Mouse (Mus musculus) CH12.LX (cell line): ENCODE data around the gene 4930469K13Rik. TPM values are rescaled to one million over a fixed set of nuclear protein-coding genes. Genes with fewer than 3 reads are reported as not detected.

Experiments used
- DNase-seq: peaks from one replicate; pipeline ENCODE4 v3.0.0-alpha.2; 2013; ENCODE audit errors: extremely low read depth
- H3K27ac ChIP-seq: 2 replicates; pipeline ENCODE4 v1.5.1; 2012; ENCODE audit warnings: low read depth, mild to moderate bottlenecking, control low read depth, moderate library complexity; ENCODE audit not compliant: insufficient read depth
- H3K27me3 ChIP-seq: replicated peaks from 2 replicates; pipeline ENCODE3; 2012; ENCODE audit warnings: inconsistent platforms
- H3K36me3 ChIP-seq, 2 experiments: replicated peaks in 1 of 2; 2 replicates each; pipeline versions ENCODE3 to v1.6.1; 2012; ENCODE audit warnings: inconsistent platforms in 1 of 2, low read length in 1 of 2, mild to moderate bottlenecking in 1 of 2, mixed read lengths in 1 of 2, moderate library complexity in 1 of 2; ENCODE audit not compliant: control insufficient read depth in 1 of 2, insufficient read depth in 1 of 2
- H3K4me1 ChIP-seq, 2 experiments: 2 replicates each; pipeline ENCODE4 v1.6.1; 2012; ENCODE audit warnings: inconsistent platforms in 1 of 2, moderate library complexity in 1 of 2; ENCODE audit not compliant: insufficient read depth in 2 of 2, control insufficient read depth in 1 of 2
- H3K4me2 ChIP-seq: 2 replicates; pipeline ENCODE4 v1.6.1; 2012; ENCODE audit warnings: low read depth, mild to moderate bottlenecking, control low read depth; ENCODE audit not compliant: poor library complexity, insufficient read depth, severe bottlenecking
- H3K4me3 ChIP-seq, 3 experiments: fragments of 150-350 bp in 1 of 3; sonication (generic) in 1 of 3; replicated peaks in 1 of 3; 2 replicates each; pipeline versions ENCODE3 to v1.5.1; 2011 to 2012; ENCODE audit warnings: low read depth in 2 of 3, low read length in 2 of 3, mild to moderate bottlenecking in 2 of 3, moderate library complexity in 2 of 3, control low read depth in 1 of 3, improper control_type of control experiment in 1 of 3, inconsistent platforms in 1 of 3, mixed read lengths in 1 of 3; ENCODE audit not compliant: poor library complexity in 1 of 3
- H3K79me2 ChIP-seq: replicated peaks from 2 replicates; pipeline ENCODE4 v1.6.1; 2012; ENCODE audit warnings: mild to moderate bottlenecking, moderate library complexity; ENCODE audit not compliant: control insufficient read depth, poor library complexity, insufficient read depth, severe bottlenecking; ENCODE audit errors: extremely low read depth
- H3K9ac ChIP-seq: 2 replicates; pipeline ENCODE4 v1.6.1; 2012; ENCODE audit warnings: low read depth, mild to moderate bottlenecking, control low read depth, moderate library complexity; ENCODE audit not compliant: insufficient read depth
- H3K9me3 ChIP-seq: replicated peaks from 2 replicates; pipeline ENCODE3; 2012; ENCODE audit warnings: low read length, inconsistent platforms, mixed read lengths
- EP300 ChIP-seq: IDR thresholded peaks from 2 replicates; pipeline ENCODE4 v1.6.1; 2011; ENCODE audit warnings: low read length, improper control_type of control experiment
- ETS1 ChIP-seq: conservative IDR thresholded peaks from 2 replicates; pipeline ENCODE4 v1.6.1; 2012; ENCODE audit warnings: low read depth, mild to moderate bottlenecking, inconsistent platforms, low read length, improper control_type of control experiment, moderate library complexity
- GABPA ChIP-seq: IDR thresholded peaks from 2 replicates; pipeline ENCODE4 v1.6.1; 2012; ENCODE audit warnings: low read depth, low read length, improper control_type of control experiment, inconsistent platforms; ENCODE audit not compliant: insufficient replicate concordance
- HCFC1 ChIP-seq: IDR thresholded peaks from 2 replicates; pipeline ENCODE4 v1.6.1; 2012; ENCODE audit warnings: low read depth, mild to moderate bottlenecking, inconsistent platforms, low read length, improper control_type of control experiment
- JUND ChIP-seq: conservative IDR thresholded peaks from 2 replicates; pipeline ENCODE4 v1.6.1; 2011; ENCODE audit warnings: low read depth, low read length, improper control_type of control experiment
- KAT2A ChIP-seq: IDR thresholded peaks from 2 replicates; pipeline ENCODE4 v1.6.1; 2012; ENCODE audit warnings: low read length, improper control_type of control experiment, inconsistent platforms; ENCODE audit not compliant: insufficient replicate concordance
- MAFK ChIP-seq: IDR thresholded peaks from 2 replicates; pipeline ENCODE4 v1.6.1; 2011; ENCODE audit warnings: low read length, improper control_type of control experiment; ENCODE audit not compliant: insufficient replicate concordance
- MAX ChIP-seq: IDR thresholded peaks from 2 replicates; pipeline ENCODE4 v1.6.1; 2011; ENCODE audit warnings: low read length, improper control_type of control experiment
- MAZ ChIP-seq: IDR thresholded peaks from 2 replicates; pipeline ENCODE4 v1.6.1; 2012; ENCODE audit warnings: low read depth, mild to moderate bottlenecking, inconsistent platforms, low read length, improper control_type of control experiment, moderate library complexity
- MEF2A ChIP-seq: IDR thresholded peaks from 2 replicates; pipeline ENCODE4 v1.6.1; 2014; ENCODE audit warnings: low read depth, mild to moderate bottlenecking, inconsistent platforms, low read length, improper control_type of control experiment, borderline replicate concordance
- MYC ChIP-seq: IDR thresholded peaks from 2 replicates; pipeline ENCODE4 v1.6.1; 2011; ENCODE audit warnings: low read depth, mild to moderate bottlenecking, improper control_type of control experiment, low read length
- POLR2AphosphoS2 ChIP-seq: IDR thresholded peaks from 2 replicates; pipeline ENCODE4 v1.6.1; 2011; ENCODE audit warnings: low read depth, low read length, improper control_type of control experiment
- RCOR1 ChIP-seq: conservative IDR thresholded peaks from 2 replicates; pipeline ENCODE4 v1.6.1; 2012; ENCODE audit warnings: low read depth, mild to moderate bottlenecking, inconsistent platforms, low read length, improper control_type of control experiment
- SIN3A ChIP-seq: IDR thresholded peaks from 2 replicates; pipeline ENCODE4 v1.6.1; 2012; ENCODE audit warnings: low read length, improper control_type of control experiment, inconsistent platforms
- SMC3 ChIP-seq: IDR thresholded peaks from 2 replicates; pipeline ENCODE4 v1.6.1; 2011; ENCODE audit warnings: low read depth, low read length, improper control_type of control experiment
- TBP ChIP-seq: conservative IDR thresholded peaks from 2 replicates; pipeline ENCODE4 v1.6.1; 2011; ENCODE audit warnings: low read depth, low read length, improper control_type of control experiment
- UBTF ChIP-seq: IDR thresholded peaks from 2 replicates; pipeline ENCODE4 v1.6.1; 2012; ENCODE audit warnings: low read depth, mild to moderate bottlenecking, inconsistent platforms, low read length, improper control_type of control experiment, moderate library complexity
- USF1 ChIP-seq: IDR thresholded peaks from 2 replicates; pipeline ENCODE4 v1.6.1; 2014; ENCODE audit warnings: low read depth, mild to moderate bottlenecking, inconsistent platforms, low read length, improper control_type of control experiment
- USF2 ChIP-seq: conservative IDR thresholded peaks from 2 replicates; pipeline ENCODE4 v1.6.1; 2011; ENCODE audit warnings: low read depth, low read length, improper control_type of control experiment
- ZC3H11A ChIP-seq: IDR thresholded peaks from 2 replicates; pipeline ENCODE4 v1.6.1; 2012; ENCODE audit warnings: low read depth, mild to moderate bottlenecking, inconsistent platforms, low read length, improper control_type of control experiment
- ZKSCAN1 ChIP-seq: IDR thresholded peaks from 2 replicates; pipeline ENCODE4 v1.6.1; 2012; ENCODE audit warnings: low read depth, inconsistent platforms, low read length, improper control_type of control experiment, borderline replicate concordance
- ZMIZ1 ChIP-seq: IDR thresholded peaks from 2 replicates; pipeline ENCODE4 v1.6.1; 2012; ENCODE audit warnings: low read depth, mild to moderate bottlenecking, inconsistent platforms, low read length, improper control_type of control experiment
- dilution Hi-C: fragments of 300-500 bp; cut with MboI; formaldehyde crosslinking; loops from 2 replicates; pipeline ENCODE4 v1.14.3; 2020; ENCODE audit warnings: low sequenced_read_pairs; ENCODE audit not compliant: extremely low pct_unique_long_range_greater_than_20kb, extremely low pct_ligation_motif_present
- in situ Hi-C: fragments of 300-500 bp; cut with MboI; formaldehyde crosslinking; loops from 3 replicates; pipeline ENCODE4 v1.14.3; 2019; ENCODE audit warnings: low sequenced_read_pairs, low pct_ligation_motif_present, low pct_unique_long_range_greater_than_20kb, mixed read lengths
- polyA plus RNA-seq: library from polyadenylated mRNA; unstranded; fragments of >175 nt; gene quantifications from 2 replicates; pipeline ENCODE4 v1.2.1, GENCODE M21; 2012; ENCODE audit warnings: low read depth; ENCODE audit not compliant: insufficient read length
- total RNA-seq, 2 experiments: library from RNA; depleted of rRNA; stranded (reverse); fragments of 300-350 nt in 1 of 2; fragments of >200 nt in 1 of 2; gene quantifications; 2 replicates each; pipeline ENCODE4 v1.2.3; 2012 to 2014

Gene 4930469K13Rik
- total and polyA plus RNA-seq, 3 experiments = not detected

- no peak for TF ChIP-seq RCOR1
- no peak for TF ChIP-seq EP300
- no peak for TF ChIP-seq MAFK
- no peak for TF ChIP-seq ETS1
- TF ChIP-seq USF1 = no peak
- no peak for TF ChIP-seq GABPA
- TF ChIP-seq KAT2A = no peak
- no peak for TF ChIP-seq UBTF
- TF ChIP-seq MAZ = no peak
- no peak for TF ChIP-seq POLR2AphosphoS2
- no peak for TF ChIP-seq USF2
- no peak for TF ChIP-seq MYC
- TF ChIP-seq SMC3 = no peak
- TF ChIP-seq ZMIZ1 = no peak
- TF ChIP-seq, all 38 proteins: peak for 0
- no peak for DNase-seq
- H3K9ac ChIP-seq = no peak within 1 kb of the TSS
- in situ Hi-C loops = loop anchor here (25.0 kb wide), 1 partner anchor 249 kb away; the partner anchor contains the start of gene Foxi1
- dilution Hi-C loops = no loop called here
- peaks cover 10 to 45% of the 10 kb centered on the region in 2 experiments for H3K4me1 ChIP-seq
- no peak within 1 kb of the TSS for H3K4me3 ChIP-seq
- no peaks in the 10 kb centered on the region for H3K9me3 ChIP-seq
- no peaks in the 10 kb centered on the region for H3K79me2 ChIP-seq
- no peak within 1 kb of the TSS for H3K4me2 ChIP-seq
- H3K27me3 ChIP-seq = no peaks in the 10 kb centered on the region
- H3K36me3 ChIP-seq = no peaks in the 10 kb centered on the region
- H3K27ac ChIP-seq = no peak within 1 kb of the TSS
These were observed 135.5 kb downstream of the 4930469K13Rik start, which contains the start of gene Kcnmb1 for GRCm38 (mm10) chr11:33962688-33963407. Kcnmb1 (plus strand) TSS chr11:33963013.

GRCm38 (mm10) chr11:33962178-33962577, 136.2 kb downstream of the 4930469K13Rik start:
- DNase-seq = no peak
- Histone ChIP-seq H3K36me3 (no peaks in the 10 kb centered on the region), H3K9me3 (no peaks in the 10 kb centered on the region), H3K27me3 (peaks cover 2% of the 10 kb centered on the region), H3K4me3 (no peak overlapping the region), H3K4me1 (peaks cover 5 to 38% of the 10 kb centered on the region in 2 experiments; a peak in 3 of 4 replicates), H3K79me2 (no peaks in the 10 kb centered on the region), H3K9ac (no peak overlapping the region), H3K27ac (no peak overlapping the region), H3K4me2 (no peak overlapping the region)
- dilution Hi-C loops = no loop called here
- in situ Hi-C loops = loop anchor here (25.0 kb wide), 1 partner anchor 250 kb away; the partner anchor contains the start of gene Foxi1
- no peak for TF ChIP-seq ZMIZ1
- no peak for TF ChIP-seq EP300
- no peak for TF ChIP-seq SIN3A
- no peak for TF ChIP-seq MEF2A
- TF ChIP-seq ZC3H11A = no peak
- no peak for TF ChIP-seq HCFC1
- no peak for TF ChIP-seq MAX
- no peak for TF ChIP-seq ZKSCAN1
- TF ChIP-seq JUND = no peak
- TF ChIP-seq TBP = no peak
- no peak for TF ChIP-seq MAZ
- no peak for TF ChIP-seq USF2
- TF ChIP-seq MYC = no peak
